Mouse (Mus musculus): ENCODE results near the gene C730034F03Rik.
A peak's percentile ranks its signal among the peaks of the same experiment; 100 is the strongest.

The C730034F03Rik gene

GRCm38 (mm10) chr15:89461321-89461720, 31.9 kb downstream of the C730034F03Rik start:
- Histone ChIP-seq H3K4me1 (replicated peaks; ENCODE audit: low read depth, low read length) (peaks cover 61% of the 10 kb centered on the region), H3K4me3 (replicated peaks; ENCODE audit: low read length) (no peak overlapping the region), H3K9me3 (ENCODE audit: low read length) (no peaks in the 10 kb centered on the region), H3K36me3 (ENCODE audit: insufficient read depth, low read length) (peaks cover 12% of the 10 kb centered on the region; the same call in 1 of the 2 replicates), H3K27me3 (ENCODE audit: insufficient read depth, low read length) (peaks cover 41% of the 10 kb centered on the region)
- no peak for TF ChIP-seq POU5F1 (IDR thresholded peaks at IDR 0.05; ENCODE audit: borderline replicate concordance, low read length)

- Histone ChIP-seq H3K4me1 (replicated peaks; ENCODE audit: low read depth, low read length) (peaks cover 52% of the 10 kb centered on the region), H3K4me3 (replicated peaks; ENCODE audit: low read length) (no peak overlapping the region), H3K36me3 (ENCODE audit: insufficient read depth, low read length) (peaks cover 12% of the 10 kb centered on the region; the same call in 1 of the 2 replicates), H3K27me3 (ENCODE audit: insufficient read depth, low read length) (peaks cover 33% of the 10 kb centered on the region), H3K9me3 (ENCODE audit: low read length) (no peaks in the 10 kb centered on the region)
- no peak for TF ChIP-seq NANOG (IDR thresholded peaks at IDR 0.05; ENCODE audit: borderline replicate concordance, low read length)
- TF ChIP-seq CTCF (conservative IDR thresholded peaks at IDR 0.05; ENCODE audit: low read length) = no peak
- no peak for TF ChIP-seq POU5F1 (IDR thresholded peaks at IDR 0.05; ENCODE audit: borderline replicate concordance, low read length)
Observed at GRCm38 (mm10) chr15:89462176-89462575, 32.8 kb downstream of the C730034F03Rik start.

GRCm38 (mm10) chr15:89463334-89464235, 34.2 kb downstream of the C730034F03Rik start:
- peak; percentile 27 for TF ChIP-seq CTCF (conservative IDR thresholded peaks at IDR 0.05; ENCODE audit: low read length)
- TF ChIP-seq POU5F1 (IDR thresholded peaks at IDR 0.05; ENCODE audit: borderline replicate concordance, low read length) = no peak
- TF ChIP-seq NANOG (IDR thresholded peaks at IDR 0.05; ENCODE audit: borderline replicate concordance, low read length) = no peak
- Histone ChIP-seq H3K27me3 (ENCODE audit: insufficient read depth, low read length) (peaks cover 19% of the 10 kb centered on the region), H3K36me3 (ENCODE audit: insufficient read depth, low read length) (peaks cover 7% of the 10 kb centered on the region; the same call in 1 of the 2 replicates), H3K9me3 (ENCODE audit: low read length) (no peaks in the 10 kb centered on the region), H3K4me3 (replicated peaks; ENCODE audit: low read length) (no peak overlapping the region), H3K4me1 (replicated peaks; ENCODE audit: low read depth, low read length) (peaks cover 51% of the 10 kb centered on the region)

- Histone ChIP-seq H3K36me3 (ENCODE audit: insufficient read depth, low read length) (no peaks in the 10 kb centered on the region), H3K9me3 (ENCODE audit: low read length) (no peaks in the 10 kb centered on the region), H3K4me1 (replicated peaks; ENCODE audit: low read depth, low read length) (peaks cover 61% of the 10 kb centered on the region), H3K4me3 (replicated peaks; ENCODE audit: low read length) (no peak overlapping the region), H3K27me3 (ENCODE audit: insufficient read depth, low read length) (peaks cover 7% of the 10 kb centered on the region)
- TF ChIP-seq CTCF (conservative IDR thresholded peaks at IDR 0.05; ENCODE audit: low read length) = no peak
- no peak for TF ChIP-seq NANOG (IDR thresholded peaks at IDR 0.05; ENCODE audit: borderline replicate concordance, low read length)
Observed at GRCm38 (mm10) chr15:89465052-89465451, 35.7 kb downstream of the C730034F03Rik start.

DNA sequence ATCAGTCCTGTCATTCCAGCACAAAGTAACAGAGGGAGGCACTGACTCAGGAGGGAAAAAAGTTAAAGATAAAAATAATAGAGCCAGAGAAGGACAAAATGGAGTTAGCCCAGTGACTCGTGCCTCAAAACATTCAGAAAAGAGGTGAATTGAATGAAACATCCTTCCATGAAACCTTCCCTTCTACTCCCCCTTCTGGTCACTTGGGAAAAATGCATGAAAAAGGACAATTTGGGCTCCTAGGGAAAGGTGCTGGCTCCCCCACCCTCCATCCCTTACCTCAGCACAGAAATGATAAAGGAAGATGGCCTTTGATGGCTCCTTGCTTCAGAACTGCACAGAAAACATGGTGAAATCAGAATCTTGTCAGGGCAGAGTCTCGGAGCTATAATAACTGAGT, 39.2 kb downstream of the C730034F03Rik start:
- Histone ChIP-seq H3K9me3 (ENCODE audit: low read length) (no peaks in the 10 kb centered on the region), H3K27me3 (ENCODE audit: insufficient read depth, low read length) (no peaks in the 10 kb centered on the region), H3K36me3 (ENCODE audit: insufficient read depth, low read length) (peaks cover 9% of the 10 kb centered on the region), H3K4me1 (replicated peaks; ENCODE audit: low read depth, low read length) (peaks cover 57% of the 10 kb centered on the region), H3K4me3 (replicated peaks; ENCODE audit: low read length) (no peak overlapping the region)
- TF ChIP-seq CTCF (conservative IDR thresholded peaks at IDR 0.05; ENCODE audit: low read length) (peak; percentile 59), POU5F1 (IDR thresholded peaks at IDR 0.05; ENCODE audit: borderline replicate concordance, low read length) (no peak), NANOG (IDR thresholded peaks at IDR 0.05; ENCODE audit: borderline replicate concordance, low read length) (no peak)

DNA sequence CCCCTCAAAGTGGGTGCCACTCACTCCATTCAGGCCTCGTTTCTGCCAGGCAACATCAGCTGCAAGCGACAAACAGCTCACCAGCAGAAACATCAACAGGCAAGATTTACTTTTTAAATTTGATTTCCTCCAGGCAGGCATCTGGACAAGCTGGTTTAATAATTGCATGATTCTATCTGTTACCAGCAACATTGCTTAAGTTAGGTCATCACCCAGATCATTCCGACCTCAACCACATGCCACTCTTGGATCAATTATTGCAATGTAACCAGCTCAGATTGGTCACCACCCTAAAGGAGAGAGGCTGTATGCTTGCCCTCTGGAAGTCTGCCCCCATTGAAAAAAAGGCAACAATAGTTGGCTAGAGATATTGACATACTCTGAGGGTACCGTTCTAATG, 42.1 kb downstream of the C730034F03Rik start:
- H3K36me3 ChIP-seq (ENCODE audit: insufficient read depth, low read length) = peaks cover 19% of the 10 kb centered on the region
- H3K9me3 ChIP-seq (ENCODE audit: low read length) = no peaks in the 10 kb centered on the region
- peaks cover 71% of the 10 kb centered on the region for H3K4me1 ChIP-seq (replicated peaks; ENCODE audit: low read depth, low read length)
- H3K4me3 ChIP-seq (replicated peaks; ENCODE audit: low read length) = no peak overlapping the region
- H3K27me3 ChIP-seq (ENCODE audit: insufficient read depth, low read length) = no peaks in the 10 kb centered on the region
- no peak for TF ChIP-seq POU5F1 (IDR thresholded peaks at IDR 0.05; ENCODE audit: borderline replicate concordance, low read length)
- TF ChIP-seq CTCF (conservative IDR thresholded peaks at IDR 0.05; ENCODE audit: low read length) = no peak
- no peak for TF ChIP-seq NANOG (IDR thresholded peaks at IDR 0.05; ENCODE audit: borderline replicate concordance, low read length)

DNA sequence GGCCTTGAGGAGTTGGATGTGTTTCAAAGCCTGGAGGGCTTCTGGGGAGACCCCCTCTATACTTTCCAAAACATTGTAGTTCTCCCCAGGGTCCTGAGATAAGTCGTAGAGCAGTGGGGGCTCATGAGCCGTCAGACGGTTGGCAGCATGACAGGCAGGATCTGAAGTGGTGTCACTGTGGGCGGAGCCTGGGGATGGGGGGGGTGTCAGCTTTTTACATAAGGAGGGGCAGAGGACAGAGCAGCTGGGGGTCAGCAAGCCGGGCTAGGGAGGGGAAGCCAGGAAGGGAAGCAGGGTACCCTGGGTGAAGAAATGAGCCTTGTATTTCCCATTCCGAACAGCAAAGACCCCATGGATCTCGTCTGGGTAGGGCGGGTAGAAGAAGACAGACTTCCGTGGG, 44.0 kb downstream of the C730034F03Rik start:
- peaks cover 80% of the 10 kb centered on the region for H3K4me1 ChIP-seq (replicated peaks; ENCODE audit: low read depth, low read length)
- H3K9me3 ChIP-seq (ENCODE audit: low read length) = no peaks in the 10 kb centered on the region
- TF ChIP-seq NANOG (IDR thresholded peaks at IDR 0.05; ENCODE audit: borderline replicate concordance, low read length) (no peak), CTCF (conservative IDR thresholded peaks at IDR 0.05; ENCODE audit: low read length) (no peak), POU5F1 (IDR thresholded peaks at IDR 0.05; ENCODE audit: borderline replicate concordance, low read length) (no peak)
- peaks cover 19% of the 10 kb centered on the region for H3K36me3 ChIP-seq (ENCODE audit: insufficient read depth, low read length)
- H3K27me3 ChIP-seq (ENCODE audit: insufficient read depth, low read length) = no peaks in the 10 kb centered on the region
- 0 out of 2 replicates have a peak overlapping the region, but pooled peaks have one; percentile 17 for H3K4me3 ChIP-seq (replicated peaks; ENCODE audit: low read length)

DNA sequence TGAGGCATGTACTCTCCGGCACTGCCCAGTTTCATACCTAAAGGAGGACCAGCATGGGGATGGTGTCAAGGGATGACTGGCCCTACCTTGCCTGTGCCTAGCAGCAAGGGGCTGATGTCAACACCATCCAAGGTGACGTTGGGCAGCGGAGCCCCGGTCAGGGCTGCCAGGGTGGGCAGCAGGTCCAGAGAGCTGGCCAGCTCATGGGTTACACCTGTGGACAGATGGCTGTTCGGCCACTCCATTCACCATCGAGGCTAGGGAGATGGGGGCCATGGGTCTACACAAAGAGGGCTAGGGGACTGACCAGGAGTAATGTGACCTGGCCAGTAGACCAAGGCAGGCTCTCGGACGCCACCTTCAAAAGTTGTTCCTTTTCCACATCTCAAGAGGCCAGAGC, 44.5 kb downstream of the C730034F03Rik start:
- Histone ChIP-seq H3K36me3 (ENCODE audit: insufficient read depth, low read length) (peaks cover 19% of the 10 kb centered on the region), H3K9me3 (ENCODE audit: low read length) (no peaks in the 10 kb centered on the region), H3K4me1 (replicated peaks; ENCODE audit: low read depth, low read length) (peaks cover 80% of the 10 kb centered on the region), H3K4me3 (replicated peaks; ENCODE audit: low read length) (no peak overlapping the region), H3K27me3 (ENCODE audit: insufficient read depth, low read length) (no peaks in the 10 kb centered on the region)
- no peak for TF ChIP-seq CTCF (conservative IDR thresholded peaks at IDR 0.05; ENCODE audit: low read length)
- TF ChIP-seq NANOG (IDR thresholded peaks at IDR 0.05; ENCODE audit: borderline replicate concordance, low read length) = no peak

Data from E14TG2a.4 (cell line).